Mouse (Mus musculus) heart, adult 18-20 months (tissue): ENCODE data around the gene Mup21. TPM values are rescaled to one million over a fixed set of nuclear protein-coding genes. Genes with fewer than 3 reads are reported as not detected.
"Not testable (repeated sequence)": the region's sequence is repeated elsewhere in the genome, so short reads cannot be mapped to it uniquely, and the experiment has no call there.

Experiments used
- DNase-seq, 2 experiments: peaks; one replicate each; pipeline ENCODE4 v3.0.0; 2021 to 2022; ENCODE audit warnings: mixed read lengths in 1 of 2
- long read RNA-seq, 2 experiments: library from polyadenylated mRNA; stranded (forward); transcript quantifications; one replicate each; pipeline ENCODE4 v2.0.0; 2021
- total RNA-seq, 2 experiments: library from RNA; stranded (reverse); gene quantifications; 2 replicates each; pipeline ENCODE4 v1.2.3; 2021

Gene Mup21
- not detected for total RNA-seq
- long read RNA-seq, experiment 1: 0 reads
- long read RNA-seq, experiment 2: 0 reads

DNA sequence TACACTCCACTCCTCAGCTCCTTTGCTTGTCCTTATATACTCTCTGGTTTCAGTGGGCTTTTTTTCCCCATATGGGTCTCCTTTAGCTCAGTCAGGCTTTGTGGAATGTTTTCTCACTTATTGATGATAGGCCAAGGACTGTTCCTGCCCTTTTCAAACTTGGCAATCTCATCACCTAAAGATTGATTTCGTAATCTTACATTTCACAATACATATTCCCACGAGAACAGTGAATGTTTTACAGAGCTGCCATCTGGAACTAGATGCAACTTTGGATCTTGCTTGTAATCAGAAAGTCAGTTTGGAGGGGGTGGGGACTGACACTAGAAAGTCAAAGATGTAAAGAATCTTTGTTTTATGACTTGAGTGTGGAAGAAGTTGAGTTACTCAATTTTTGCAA lies at the start of gene Mup21:
Gene Mup21, minus strand, starts transcription at position 53 of the 400 bp plus-strand sequence.
- DNase-seq: peak in 1 of 2 experiments; percentile 3

DNA sequence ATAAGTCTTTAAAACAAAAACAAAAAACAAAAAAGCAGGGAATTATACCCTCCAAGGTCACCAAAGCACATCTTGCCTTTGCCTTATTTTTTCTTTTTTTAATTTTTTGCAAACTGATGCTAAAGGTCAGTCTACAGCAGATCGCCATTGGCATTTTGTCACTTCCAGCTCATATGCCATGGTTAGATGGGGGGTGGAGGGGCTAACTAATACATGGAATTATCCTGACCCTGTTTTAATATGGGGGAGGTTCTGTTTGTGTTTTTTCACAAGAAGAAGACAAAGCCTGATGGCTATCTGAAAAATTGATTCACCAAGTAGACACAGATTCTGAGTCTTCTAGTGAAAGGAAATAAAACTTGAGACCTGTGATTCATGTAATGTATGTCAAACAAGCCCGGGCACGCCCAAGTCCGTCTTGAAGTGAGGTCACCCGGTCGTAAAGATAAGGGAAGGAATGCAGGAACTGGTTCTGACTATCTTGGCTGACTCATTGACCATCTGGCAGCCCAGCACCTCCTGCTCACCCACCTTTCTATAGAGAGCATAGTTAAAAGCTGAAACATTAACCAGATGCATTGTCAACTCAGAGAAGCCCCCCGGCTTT lies 49.4 kb upstream of the Mup21 start:
- DNase-seq: no peak

DNA sequence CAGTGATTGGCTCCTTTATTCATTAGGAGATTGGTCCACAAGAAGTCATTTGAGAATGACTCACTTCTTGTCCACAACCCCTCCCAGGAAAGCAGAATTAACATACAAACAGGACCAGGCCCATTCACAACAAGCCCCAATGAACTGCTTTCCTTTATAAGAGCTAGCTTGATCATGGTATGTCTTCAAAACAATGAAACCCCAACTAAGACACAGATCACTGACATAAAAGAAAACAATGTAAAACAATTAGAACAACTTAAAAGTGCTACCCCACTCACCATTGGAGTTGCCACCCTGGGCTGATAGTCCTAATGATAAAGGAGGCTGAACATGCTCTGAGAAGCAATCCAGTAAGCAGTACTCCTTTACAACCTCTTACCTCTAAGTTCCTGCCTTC lies 38.1 kb upstream of the Mup21 start:
- no peak for DNase-seq

DNA sequence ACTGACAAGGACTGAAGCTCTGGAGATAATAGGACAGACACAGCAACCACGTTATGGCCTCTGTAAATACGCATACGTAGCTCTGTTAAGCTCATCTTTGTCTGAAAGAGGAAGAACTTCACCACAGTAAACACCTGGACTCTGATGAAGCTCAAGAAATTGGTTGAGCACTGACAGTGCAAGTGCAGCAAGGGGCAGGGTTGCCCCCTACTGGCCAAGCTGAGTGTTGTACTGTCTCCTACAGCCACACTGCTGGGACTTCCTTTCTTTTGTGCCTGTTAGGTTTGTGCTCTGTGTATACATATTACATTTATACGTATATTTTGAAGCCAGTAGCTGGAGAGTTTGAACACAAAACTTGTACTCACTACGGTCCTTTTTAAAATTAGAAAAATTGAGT lies 26.6 kb upstream of the Mup21 start:
- DNase-seq: no peak

DNA sequence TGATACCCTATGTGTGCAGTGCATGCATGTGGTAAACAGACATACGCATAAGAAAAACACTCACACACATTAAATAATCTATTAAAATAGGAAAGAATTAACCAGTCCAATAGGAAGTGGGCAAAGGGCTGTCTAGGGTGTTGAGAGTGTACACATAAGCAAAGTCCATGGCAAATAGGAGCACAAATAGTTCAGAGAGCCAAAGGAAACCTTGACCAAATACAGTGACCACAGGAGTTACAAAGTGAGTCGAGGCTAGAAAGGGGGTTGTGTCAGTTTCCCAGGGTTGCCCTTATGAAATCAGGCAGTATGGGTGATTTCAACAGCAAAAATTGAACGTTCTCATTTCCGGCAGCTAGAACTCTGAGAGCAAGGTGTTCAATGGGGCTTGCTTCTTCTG lies 23.8 kb upstream of the Mup21 start:
- DNase-seq: no peak

DNA sequence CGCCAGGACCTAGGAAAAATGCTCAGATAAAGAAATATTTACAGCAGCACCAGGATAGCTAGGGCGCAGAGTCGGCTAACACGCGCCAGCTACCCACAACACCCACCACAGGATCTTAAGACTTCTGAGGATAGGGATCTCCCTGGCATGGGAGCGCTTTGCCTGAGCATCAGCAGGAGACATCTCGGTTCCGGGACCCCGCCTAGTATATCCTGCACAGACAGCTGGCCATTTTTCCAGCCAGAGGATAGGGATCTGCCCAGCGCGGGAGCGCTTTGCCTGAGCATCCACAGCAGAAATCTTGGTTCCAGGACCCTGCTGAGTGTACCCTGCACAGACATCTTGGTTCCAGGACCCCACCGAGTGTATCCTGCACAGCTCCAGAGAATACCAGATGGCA lies 17.0 kb upstream of the Mup21 start:
- not testable (repeated sequence) for DNase-seq

DNA sequence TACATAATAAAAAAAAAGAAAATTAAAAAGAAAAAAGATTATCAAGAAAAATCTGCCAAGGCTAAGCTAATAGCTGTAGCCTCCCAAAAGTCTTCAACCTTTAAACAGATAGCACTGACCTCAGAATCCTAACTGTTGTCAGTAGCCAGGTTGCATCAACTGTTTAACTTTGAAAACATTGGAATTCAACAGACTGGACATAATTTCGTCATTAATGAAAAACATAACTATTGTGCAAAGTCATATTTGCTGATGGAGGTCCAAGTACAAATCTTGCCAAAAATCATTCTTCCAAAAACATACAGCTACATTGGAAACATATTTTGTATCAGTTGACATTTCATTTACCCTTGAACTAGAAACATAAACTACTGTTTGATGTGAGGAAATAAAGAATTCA lies 7.7 kb upstream of the Mup21 start:
- no peak for DNase-seq

DNA sequence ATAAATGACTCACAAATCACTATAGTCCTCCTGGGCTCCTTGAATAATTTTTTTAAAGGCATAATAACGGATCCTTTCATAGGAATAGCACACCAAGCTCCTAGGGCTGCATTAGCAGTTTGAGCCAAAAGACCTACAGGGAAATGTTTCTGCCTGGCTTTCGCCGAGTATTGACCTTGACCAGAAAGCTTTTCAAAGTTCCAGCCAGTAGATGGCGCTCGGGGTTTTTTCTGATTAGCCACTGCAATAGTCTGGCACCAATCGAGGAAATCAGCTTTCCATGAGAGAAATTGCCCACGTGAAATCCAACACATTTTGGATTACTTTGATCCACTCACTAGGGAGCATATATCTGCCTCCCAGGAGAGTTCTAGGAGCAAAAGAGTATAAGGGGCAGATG lies 17.0 kb downstream of the Mup21 start:
- DNase-seq: peak; percentile 19 to 73

DNA sequence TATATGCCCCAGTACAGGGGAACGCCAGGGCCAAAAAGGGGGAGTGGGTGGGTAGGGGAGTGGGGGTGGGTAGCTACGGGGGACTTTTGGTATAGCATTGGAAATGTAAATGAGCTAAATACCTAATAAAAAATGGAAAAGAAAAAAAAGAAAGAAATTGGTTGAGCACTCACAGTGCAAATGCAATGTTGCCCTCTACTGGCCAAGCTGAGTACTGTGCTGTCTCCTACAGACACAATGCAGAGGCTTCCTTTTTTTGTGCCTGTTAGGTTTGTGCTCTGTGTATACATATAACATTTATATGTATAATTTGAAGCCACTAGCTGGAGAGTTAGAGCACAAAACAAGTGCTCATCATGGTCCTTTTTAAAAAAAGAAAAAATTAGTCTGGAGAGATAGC lies 47.3 kb downstream of the Mup21 start:
- DNase-seq: peak in 1 of 2 experiments; percentile 4

Other genes with a start within 250 kb of the Mup21 start
- gene Mup20, start 96.7 kb downstream of the Mup21 start, total RNA-seq: not detected
- gene Mup3, start 63.5 kb downstream of the Mup21 start, total RNA-seq: not detected
- gene Zfp37, start 80.2 kb upstream of the Mup21 start, total RNA-seq: 1 to 10 TPM; 1.9 TPM
- gene Slc31a2, start 111.7 kb upstream of the Mup21 start, total RNA-seq: 10 to 100 TPM; 20.7 to 24.1 TPM
- gene Fkbp15, start 209.7 kb upstream of the Mup21 start, total RNA-seq: 10 to 100 TPM; 16.4 to 17.7 TPM
- gene Slc31a1, start 209.9 kb upstream of the Mup21 start, total RNA-seq: 10 to 100 TPM; 17.3 to 18.7 TPM